Mouse (Mus musculus) intestine, embryonic 14.5 days (tissue): ENCODE results near the gene Jag2. TPM values are rescaled to one million over a fixed set of nuclear protein-coding genes. Genes with fewer than 3 reads are reported as not detected.

Experiments
- ATAC-seq: fragments of 200-750 bp; cut with Nextera tagmentation; replicated peaks from 2 replicates; pipeline ENCODE4 v1.8.0; 2017; ENCODE audit warnings: low read depth, moderate number of reproducible peaks, moderate TSS enrichment, moderate library complexity; ENCODE audit not compliant: low FRiP score, low TSS enrichment
- DNase-seq: peaks from one replicate; pipeline ENCODE4 v3.0.0-alpha.2; 2018; ENCODE audit warnings: low spot score
- H3K27ac ChIP-seq: fragments of 300-500 bp; sonication (generic); 2 replicates; pipeline ENCODE4 v1.5.1; 2014; ENCODE audit warnings: low read depth, mild to moderate bottlenecking, control low read depth
- H3K27me3 ChIP-seq: fragments of 300-500 bp; sonication (generic); replicated peaks from 2 replicates; pipeline ENCODE4 v1.6.1; 2014; ENCODE audit warnings: low read length, control low read depth; ENCODE audit not compliant: control insufficient read depth, insufficient read depth
- H3K36me3 ChIP-seq: fragments of 300-500 bp; sonication (generic); 2 replicates; pipeline ENCODE4 v1.6.1; 2014; ENCODE audit warnings: low read length, control low read depth; ENCODE audit not compliant: control insufficient read depth, insufficient read depth
- H3K4me1 ChIP-seq: fragments of 300-500 bp; sonication (generic); replicated peaks from 2 replicates; pipeline ENCODE4 v1.6.1; 2014; ENCODE audit warnings: low read length, control low read depth, mixed read lengths; ENCODE audit not compliant: control insufficient read depth, insufficient read depth
- H3K4me2 ChIP-seq: fragments of 300-500 bp; sonication (generic); 2 replicates; pipeline ENCODE4 v1.6.1; 2014; ENCODE audit warnings: low read length
- H3K4me3 ChIP-seq: fragments of 300-500 bp; sonication (generic); 2 replicates; pipeline ENCODE4 v1.5.1; 2014; ENCODE audit warnings: low read depth, low read length, control low read depth, mixed read lengths
- H3K9ac ChIP-seq: fragments of 300-500 bp; sonication (generic); 2 replicates; pipeline ENCODE4 v1.6.1; 2014; ENCODE audit warnings: mild to moderate bottlenecking, low read length
- H3K9me3 ChIP-seq: fragments of 300-500 bp; sonication (generic); 2 replicates; pipeline ENCODE4 v1.6.1; 2016; ENCODE audit warnings: low read length, control low read depth; ENCODE audit not compliant: control insufficient read depth
- WGBS: fragments of 180-500 bp; shearing (Covaris S2); extraction: QIAGEN DNeasy Blood & Tissue Kit; methylation state at CpG from one replicate; pipeline ENCODE4 v1.1.7; 2014; 5-methylcytosine and 5-hydroxymethylcytosine counted together
- polyA plus RNA-seq: library from polyadenylated mRNA; unstranded; fragments of >200 nt; fragmentation: Nextera tagmentation; extraction: Ambion mirVana; gene quantifications from 2 replicates; pipeline ENCODE4 v1.2.1, GENCODE M21; 2014

Gene Jag2
- 4.1 and 4.4 TPM in 2 replicates for polyA plus RNA-seq

GRCm38 (mm10) chr12:112929562-112930352 is at the start of gene Jag2:
Jag2 (minus strand) TSS chr12:112929776.
- DNase-seq (peak; percentile 82), ATAC-seq (peak; percentile 41)
- H3K4me1 ChIP-seq: 0 out of 2 replicates have a peak, but pooled peaks cover 9% of the 10 kb centered on the region
- H3K4me2 ChIP-seq: peak within 1 kb of the TSS; percentile 95
- H3K36me3 ChIP-seq: no peaks in the 10 kb centered on the region
- 2% methylated on average over 82 of the region's 85 CpGs for WGBS
- H3K27ac ChIP-seq: no peak within 1 kb of the TSS
- peaks cover 53% of the 10 kb centered on the region for H3K27me3 ChIP-seq
- H3K9ac ChIP-seq: peak within 1 kb of the TSS; percentile 44
- H3K4me3 ChIP-seq: peak within 1 kb of the TSS; percentile 49
- H3K9me3 ChIP-seq: no peaks in the 10 kb centered on the region

- Histone ChIP-seq H3K4me1 (peaks cover 5% of the 10 kb centered on the region), H3K9ac (peak overlapping the region; percentile 57), H3K27me3 (no peaks in the 10 kb centered on the region), H3K36me3 (peaks cover 69% of the 10 kb centered on the region), H3K4me3 (peak overlapping the region; percentile 47), H3K9me3 (no peaks in the 10 kb centered on the region), H3K27ac (peak overlapping the region; percentile 60; the same call in 1 of the 2 replicates), H3K4me2 (peak overlapping the region; percentile 67)
- ATAC-seq: no peak; the same call in 1 of the 2 replicates
- no peak for DNase-seq
- WGBS: 40% methylated on average over 12 of the region's 12 CpGs
These were observed 47.6 kb upstream of the Jag2 start for GRCm38 (mm10) chr12:112977156-112977555.

GRCm38 (mm10) chr12:112976371-112977073 is 46.9 kb upstream of the Jag2 start, which contains the start of gene Btbd6:
Btbd6 (plus strand) TSS chr12:112976482.
- Histone ChIP-seq H3K4me3 (peak within 1 kb of the TSS; percentile 47), H3K27me3 (no peaks in the 10 kb centered on the region), H3K4me2 (peak within 1 kb of the TSS; percentile 67), H3K4me1 (peaks cover 5% of the 10 kb centered on the region), H3K9me3 (no peaks in the 10 kb centered on the region), H3K36me3 (peaks cover 69% of the 10 kb centered on the region), H3K9ac (peak within 1 kb of the TSS; percentile 57), H3K27ac (peak within 1 kb of the TSS; percentile 60; the same call in 1 of the 2 replicates)
- peak; percentile 96 for ATAC-seq
- peak; percentile 90 for DNase-seq
- under 1% methylated on average over 72 of the region's 80 CpGs for WGBS

DNA sequence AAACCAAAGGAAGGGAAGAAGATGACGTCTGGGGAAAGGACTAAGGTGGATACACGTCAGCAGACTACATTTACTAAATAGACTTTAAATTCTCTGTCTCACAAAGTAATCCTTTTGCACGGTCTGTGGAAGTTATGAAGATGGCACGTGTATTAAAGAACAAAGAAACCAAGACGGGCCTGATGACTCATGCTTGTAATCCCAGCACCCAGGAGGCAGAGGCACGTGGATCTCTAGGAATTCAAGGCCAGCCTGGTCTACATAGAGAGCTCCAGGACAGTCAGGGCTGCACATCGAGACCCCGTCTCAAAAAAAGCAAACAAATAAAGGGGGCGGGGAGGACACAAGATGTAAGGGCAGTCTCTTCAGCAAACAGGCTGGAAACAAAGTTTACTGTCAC is 45.2 kb upstream of the Jag2 start:
- Histone ChIP-seq H3K4me3 (no peak overlapping the region), H3K36me3 (peaks cover 68% of the 10 kb centered on the region), H3K9me3 (no peaks in the 10 kb centered on the region), H3K9ac (no peak overlapping the region), H3K27ac (no peak overlapping the region), H3K27me3 (no peaks in the 10 kb centered on the region), H3K4me2 (no peak overlapping the region), H3K4me1 (peaks cover 5% of the 10 kb centered on the region)
- DNase-seq (no peak), ATAC-seq (no peak)
- 84% methylated on average over 9 of the region's 9 CpGs for WGBS

DNA sequence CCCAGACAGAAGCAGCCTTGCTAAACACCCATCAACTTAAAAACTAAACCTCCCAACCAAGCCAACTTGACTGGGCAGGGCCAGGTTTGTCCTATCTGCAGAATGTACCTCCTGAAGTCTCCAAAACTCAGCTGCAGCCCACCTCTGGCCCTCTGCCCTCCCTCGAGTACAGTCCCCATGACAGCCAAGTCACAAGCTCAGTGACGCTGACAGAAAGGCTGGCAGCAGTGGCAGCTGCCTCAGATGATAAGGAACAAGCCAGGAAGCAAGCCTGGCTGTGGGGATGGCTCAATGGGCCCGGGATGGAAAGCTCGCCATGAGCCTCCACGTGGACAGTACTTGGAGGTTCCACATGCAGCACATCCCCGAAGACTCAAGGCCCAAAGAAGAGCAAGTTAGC is 40.0 kb upstream of the Jag2 start:
- WGBS: 88% methylated on average over 6 of the region's 6 CpGs
- DNase-seq (no peak), ATAC-seq (no peak)
- H3K36me3 ChIP-seq: peaks cover 96% of the 10 kb centered on the region
- no peaks in the 10 kb centered on the region for H3K4me1 ChIP-seq
- H3K9ac ChIP-seq: no peak overlapping the region
- no peaks in the 10 kb centered on the region for H3K9me3 ChIP-seq
- no peak overlapping the region for H3K4me3 ChIP-seq
- H3K27ac ChIP-seq: no peak overlapping the region
- H3K27me3 ChIP-seq: no peaks in the 10 kb centered on the region
- no peak overlapping the region for H3K4me2 ChIP-seq

DNA sequence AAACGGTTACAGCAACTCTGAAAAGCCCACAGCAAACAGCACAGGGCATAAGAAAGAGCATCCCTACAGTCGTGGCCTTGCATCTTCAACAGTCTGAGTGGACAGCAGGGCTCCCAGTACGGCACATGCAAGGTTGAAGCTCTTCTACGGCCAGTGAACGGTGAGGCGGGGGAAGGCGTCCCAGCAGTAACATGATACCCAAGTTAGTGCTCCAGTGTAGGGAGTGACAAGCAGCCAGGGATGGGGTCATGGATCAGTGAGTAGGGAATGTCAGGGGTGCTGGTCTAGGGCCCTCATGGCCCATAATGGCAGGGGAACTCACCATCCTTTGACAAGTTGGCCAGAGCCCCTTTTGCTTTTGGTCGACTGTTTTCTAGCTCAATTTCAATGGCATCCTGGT is 39.4 kb upstream of the Jag2 start:
- WGBS: 68% methylated on average over 8 of the region's 8 CpGs
- no peak for ATAC-seq

DNA sequence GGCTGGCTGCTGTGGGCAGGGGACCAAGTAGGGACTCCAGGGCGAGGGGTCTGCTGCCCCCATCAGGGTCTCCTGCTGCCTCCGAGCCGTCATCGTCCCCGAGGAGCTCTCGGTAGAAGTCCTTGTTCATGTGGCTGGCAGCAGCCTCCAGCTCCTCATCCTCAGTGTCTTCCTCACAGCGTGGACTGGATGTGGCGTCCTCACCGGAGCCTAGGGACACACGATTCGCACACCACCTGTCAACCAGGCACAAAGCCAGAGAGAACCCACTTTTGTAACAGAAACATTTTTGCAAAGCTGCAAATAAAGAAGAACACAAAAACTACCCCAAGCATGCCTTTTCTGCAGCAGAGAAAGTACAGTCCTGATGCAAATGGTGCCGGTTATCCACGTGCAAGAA is 36.2 kb upstream of the Jag2 start:
- Histone ChIP-seq H3K27me3 (no peaks in the 10 kb centered on the region), H3K9me3 (no peaks in the 10 kb centered on the region), H3K36me3 (peaks cover 99% of the 10 kb centered on the region), H3K4me3 (no peak overlapping the region), H3K27ac (no peak overlapping the region), H3K9ac (no peak overlapping the region), H3K4me2 (no peak overlapping the region), H3K4me1 (no peaks in the 10 kb centered on the region)
- WGBS: 92% methylated on average over 13 of the region's 13 CpGs
- ATAC-seq (no peak), DNase-seq (no peak)

More for the DNA sequence above, 39.4 kb upstream of the Jag2 start:
- Histone ChIP-seq H3K27ac (no peak overlapping the region), H3K9me3 (no peaks in the 10 kb centered on the region), H3K9ac (no peak overlapping the region), H3K4me2 (no peak overlapping the region), H3K4me1 (no peaks in the 10 kb centered on the region), H3K27me3 (no peaks in the 10 kb centered on the region), H3K36me3 (peaks cover 99% of the 10 kb centered on the region), H3K4me3 (no peak overlapping the region)
- no peak for DNase-seq

DNA sequence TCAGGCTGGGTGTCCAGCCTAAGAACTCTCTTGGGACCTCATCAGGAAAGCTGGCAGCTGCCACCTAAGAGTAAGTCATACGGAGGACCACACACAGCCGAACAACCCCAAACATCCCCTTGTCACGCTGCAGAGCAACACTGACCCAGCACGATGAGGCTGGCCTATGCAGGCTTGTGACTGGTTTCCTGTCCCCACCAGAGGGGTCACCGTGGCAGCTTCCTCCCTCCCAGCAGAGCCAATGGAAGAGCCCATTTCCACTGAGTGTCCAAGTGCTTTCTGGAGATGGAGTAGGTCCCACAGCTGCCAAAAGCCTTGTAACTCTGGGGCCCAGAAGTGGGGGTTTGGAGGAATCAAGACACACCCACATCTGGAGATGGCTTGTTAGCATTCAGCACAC is 32.3 kb upstream of the Jag2 start:
- Histone ChIP-seq H3K4me1 (no peaks in the 10 kb centered on the region), H3K4me3 (no peak overlapping the region), H3K9ac (no peak overlapping the region), H3K27me3 (no peaks in the 10 kb centered on the region), H3K36me3 (peaks cover 80% of the 10 kb centered on the region), H3K27ac (no peak overlapping the region), H3K4me2 (no peak overlapping the region), H3K9me3 (no peaks in the 10 kb centered on the region)
- 89% methylated on average over 5 of the region's 5 CpGs for whole genome bisulfite sequencing
- DNase-seq (no peak), ATAC-seq (no peak)
